Mouse (Mus musculus) CH12.LX (cell line): ENCODE measurements at regions not wholly inside any gene's neighbourhood (a gene's known extent, or its start where the extent isn't known, plus 50 kb on each side); places are given as distances from the start of the nearest gene placed in this dataset.

Source experiments
- CTCF ChIP-seq, 2 experiments: IDR thresholded peaks in 1 of 2; conservative IDR thresholded peaks in 1 of 2; 2 replicates each; pipeline ENCODE4 v1.5.1; 2011 to 2012; ENCODE audit warnings: low read depth in 2 of 2, low read length in 2 of 2, improper control_type of control experiment in 1 of 2, inconsistent platforms in 1 of 2, mild to moderate bottlenecking in 1 of 2, moderate library complexity in 1 of 2
- NRF1 ChIP-seq: IDR thresholded peaks from 2 replicates; pipeline ENCODE4 v1.6.1; 2014; ENCODE audit warnings: low read depth, mild to moderate bottlenecking, inconsistent platforms, low read length, improper control_type of control experiment, moderate library complexity

GRCm38 (mm10) chr9:115382824-115383475 lies 72.7 kb upstream of the Stt3b start:
- TF ChIP-seq CTCF (conservative IDR thresholded peaks at IDR 0.05 in 1 of 2, IDR thresholded peaks at IDR 0.05 in 1 of 2; ENCODE audit: low read depth in 2 of 2, low read length in 2 of 2) = no peak
- no peak for TF ChIP-seq NRF1
